Mouse (Mus musculus) hematopoietic stem cell, adult 5-6 weeks (primary cell): ENCODE data around the gene Snx27. TPM values are rescaled to one million over a fixed set of nuclear protein-coding genes. Genes with fewer than 3 reads are reported as not detected.

Source experiments
- ATAC-seq, 2 experiments: fragments of 125-278 bp in 1 of 2; replicated peaks in 1 of 2; 2 replicates each; pipeline ENCODE4 v1.8.0; 2016 to 2017; ENCODE audit warnings: inconsistent platforms in 2 of 2, mild to moderate bottlenecking in 2 of 2, moderate number of reproducible peaks in 2 of 2, low read depth in 1 of 2, moderate TSS enrichment in 1 of 2; ENCODE audit not compliant: low FRiP score in 2 of 2, poor library complexity in 2 of 2, severe bottlenecking in 2 of 2, insufficient read depth in 1 of 2, low TSS enrichment in 1 of 2
- total RNA-seq: library from RNA; stranded (forward); fragments of 172-1452, 232-1000 nt; gene quantifications from 2 replicates; pipeline ENCODE4 v1.2.3, GENCODE M21; 2017

The Snx27 gene
- total RNA-seq, result 28.5 TPM in 2 replicates

DNA sequence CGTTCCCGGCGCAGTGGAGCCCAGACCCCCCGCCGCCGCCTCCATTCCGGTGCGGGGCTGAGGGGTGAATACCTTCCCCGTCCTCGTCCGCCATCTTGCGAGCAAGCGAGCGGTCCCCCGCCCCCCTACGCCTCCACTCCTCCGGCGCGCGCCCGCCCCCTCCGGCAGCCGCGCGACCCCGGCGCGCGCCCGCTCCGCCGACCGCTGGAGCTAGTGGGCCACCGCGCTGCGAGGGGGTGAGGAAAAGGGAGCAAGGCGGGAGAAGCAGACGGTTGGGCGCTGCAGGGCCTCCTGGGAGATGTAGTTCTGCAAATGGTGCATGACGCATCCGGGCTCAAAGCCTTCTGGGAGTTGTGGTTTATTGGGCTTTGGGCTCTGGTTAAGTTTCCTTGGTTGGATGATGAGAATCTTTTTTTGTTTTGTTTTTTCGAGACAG, at the start of gene Snx27:
Gene Snx27 (minus strand): TSS at position 261 of the 436 bp plus-strand sequence.
- ATAC-seq, result peak; percentile 96 to 97

DNA sequence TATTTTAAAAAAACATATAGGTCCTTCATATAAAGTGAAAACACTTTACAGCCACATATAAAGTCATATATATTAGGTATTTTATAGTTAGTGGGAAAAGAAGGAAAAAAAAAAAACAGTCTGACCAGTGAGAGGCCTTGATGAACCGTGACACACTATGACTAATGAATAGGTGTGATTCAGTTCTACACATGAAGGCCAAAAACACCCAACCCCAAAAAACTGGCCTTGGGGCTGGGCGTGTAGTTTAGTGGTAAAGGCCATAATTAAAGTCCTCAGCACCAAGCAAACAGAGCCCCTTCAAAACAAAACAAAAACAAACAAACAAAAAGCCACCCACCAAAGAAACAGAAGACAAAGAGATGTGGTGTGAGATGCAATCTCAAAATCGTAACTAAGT, 47.4 kb upstream of the Snx27 start:
- no peak for ATAC-seq

DNA sequence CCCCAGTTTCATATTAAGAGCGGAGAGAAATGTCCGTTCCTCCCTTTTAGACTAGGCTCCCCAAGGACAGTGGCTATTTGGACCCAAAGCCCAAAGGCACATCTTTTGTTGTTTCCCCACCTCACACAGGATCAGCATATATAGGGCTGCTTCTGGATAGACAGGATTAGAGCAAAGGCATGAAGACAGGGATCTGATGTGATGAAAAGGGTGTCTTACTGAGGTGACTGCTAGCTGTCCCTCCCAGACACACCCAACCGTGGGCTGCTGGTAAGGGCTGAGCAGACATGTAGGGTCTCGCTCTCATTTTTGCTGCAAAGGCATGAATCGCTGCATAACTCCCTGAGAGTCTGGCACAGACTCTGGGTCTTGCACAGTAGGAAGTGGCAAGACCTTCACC, 46.2 kb upstream of the Snx27 start:
- ATAC-seq, result no peak

DNA sequence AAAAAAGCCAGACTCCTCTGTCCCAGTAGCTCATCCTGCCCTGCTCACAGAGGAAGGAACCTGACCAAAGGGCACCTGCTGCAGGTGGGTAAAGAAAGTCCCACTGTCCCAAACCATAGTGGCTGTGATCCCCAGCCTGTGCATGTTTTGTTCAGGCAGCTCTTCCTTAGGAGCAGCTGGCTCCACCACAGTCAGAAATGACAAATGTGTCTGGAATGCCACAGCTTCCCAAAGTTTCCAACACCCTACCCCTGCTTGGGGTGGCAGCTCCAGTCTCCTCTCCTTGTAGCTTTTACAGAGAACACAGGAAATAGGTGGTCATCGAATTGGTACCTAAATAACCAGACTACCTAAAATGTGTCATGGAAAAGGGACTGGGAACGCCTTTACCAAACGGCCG, 41.8 kb upstream of the Snx27 start:
- no peak for ATAC-seq

DNA sequence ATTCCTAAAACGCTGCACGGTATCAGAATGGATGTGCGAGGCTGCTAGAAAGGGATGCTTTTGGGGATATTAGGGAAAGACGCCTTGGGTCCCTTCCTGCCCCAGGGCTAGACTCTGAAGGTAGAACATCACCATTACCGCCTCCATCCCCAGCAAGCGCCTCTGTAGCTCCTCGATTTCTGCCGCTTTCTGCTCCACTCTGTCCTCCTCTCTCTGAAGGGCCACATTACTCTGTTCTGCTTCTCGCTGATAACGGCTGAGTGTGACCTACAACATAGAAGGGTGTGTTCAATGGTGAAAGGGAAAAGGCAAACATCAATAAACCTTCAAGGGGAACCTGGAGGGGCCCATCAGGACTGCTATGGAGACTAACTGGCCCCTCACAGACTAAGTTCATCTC, 40.0 kb upstream of the Snx27 start:
- ATAC-seq, result no peak

DNA sequence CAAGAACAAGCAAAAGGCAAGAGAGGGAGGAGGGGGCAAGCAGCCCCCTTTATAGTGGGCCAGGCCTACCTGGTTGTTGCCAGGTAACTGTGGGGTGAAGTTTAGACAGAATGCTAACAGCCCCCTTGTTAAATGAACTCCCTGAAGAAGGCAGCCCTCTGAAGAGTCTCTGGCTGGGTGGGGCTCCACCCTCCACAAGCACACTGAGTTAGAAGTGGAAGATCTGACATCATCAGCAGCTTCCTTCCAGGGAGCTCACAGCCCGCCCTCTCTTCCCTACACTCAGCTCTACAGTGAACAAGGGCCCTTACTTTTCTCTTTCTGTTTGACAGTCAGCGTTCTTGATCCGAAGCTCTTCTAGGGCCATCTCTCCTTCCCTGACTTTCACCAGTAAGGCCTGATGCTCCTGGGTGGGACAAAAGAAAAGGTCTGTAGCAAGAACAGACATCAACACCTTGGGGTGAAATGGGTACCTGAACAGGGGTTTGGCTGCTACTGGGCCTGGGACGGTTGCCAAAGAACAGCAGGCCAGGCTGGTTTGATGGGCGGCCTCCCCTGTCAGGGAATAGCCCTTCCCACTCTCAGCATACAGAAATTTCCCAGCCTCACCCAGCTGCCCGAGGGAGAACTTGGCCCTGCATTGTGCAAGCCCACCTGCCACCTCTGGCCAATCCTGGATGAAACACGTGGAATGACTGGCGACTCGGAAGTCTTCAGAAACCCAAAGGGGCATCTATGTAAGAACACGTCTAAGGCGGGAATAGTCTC, 39.4 kb upstream of the Snx27 start:
- no peak for ATAC-seq

DNA sequence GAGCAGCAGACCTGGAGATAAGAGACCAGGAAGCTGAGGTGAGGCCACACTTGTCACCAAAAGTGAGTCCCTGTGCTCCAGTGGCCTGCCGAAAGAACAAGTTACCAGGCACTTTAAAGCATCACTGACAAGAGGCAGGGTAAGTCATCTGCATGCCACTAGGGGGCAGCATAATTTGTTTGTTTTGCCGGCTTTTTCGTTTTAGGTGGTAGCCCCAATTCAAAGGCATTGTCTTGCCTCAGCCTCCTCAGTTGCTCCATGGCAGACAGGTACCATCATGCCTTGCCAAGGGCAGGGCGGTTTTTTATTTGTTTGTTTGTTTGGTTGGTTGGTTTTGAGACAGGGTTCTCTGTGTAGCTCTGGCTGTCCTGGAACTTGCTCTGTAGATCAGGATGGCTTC, 34.2 kb upstream of the Snx27 start:
- ATAC-seq, result peak; percentile 45 to 53; a peak in 3 of 4 replicates

DNA sequence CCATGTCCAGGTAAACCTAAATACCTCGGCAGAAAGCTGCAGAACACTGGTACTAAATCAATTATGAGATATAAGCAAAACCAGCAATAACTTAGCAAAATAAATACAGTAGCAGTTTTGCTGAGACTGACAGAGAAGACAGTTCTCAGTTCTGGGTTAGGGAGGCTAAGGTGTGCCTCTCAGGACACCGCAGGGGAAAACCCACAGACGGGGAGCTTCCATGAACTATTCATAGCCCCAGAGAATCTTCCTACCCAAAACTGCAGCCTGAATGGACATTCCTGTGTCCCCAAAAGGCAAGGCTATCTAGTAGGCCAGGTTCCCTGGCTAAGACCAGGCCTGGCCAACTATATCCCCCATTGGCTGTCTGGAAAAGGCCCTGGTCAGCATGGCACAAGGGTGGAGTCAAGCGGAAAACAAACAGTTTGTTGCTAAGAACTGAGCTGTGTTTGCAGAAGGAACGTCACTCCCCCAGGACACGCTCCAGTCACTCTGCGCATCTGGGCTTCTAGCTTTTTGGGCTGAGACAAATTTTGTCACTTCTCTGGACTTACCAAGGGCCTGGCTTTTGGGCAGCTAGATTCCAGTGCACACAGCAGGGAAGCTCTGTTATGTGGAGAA, 30.9 kb upstream of the Snx27 start:
- no peak for ATAC-seq

DNA sequence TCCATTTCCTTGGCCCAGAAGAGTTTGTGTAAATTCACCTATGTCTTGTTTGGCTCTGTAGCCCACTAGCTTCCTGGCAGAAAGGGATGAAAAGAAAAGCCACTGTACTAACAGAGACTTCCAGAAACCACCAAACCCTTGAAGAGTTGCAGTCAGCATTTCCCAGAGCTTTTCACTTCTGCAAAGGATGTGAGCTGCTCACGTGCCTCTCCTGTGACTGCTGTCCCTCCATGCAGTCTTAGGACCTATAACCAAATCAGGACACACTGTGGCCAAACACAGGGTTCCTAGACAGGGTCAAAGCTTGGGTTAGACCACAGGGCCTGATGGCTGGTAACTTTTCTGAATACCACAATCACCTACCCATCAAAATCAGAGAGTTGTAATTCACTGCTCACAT, 29.8 kb upstream of the Snx27 start:
- ATAC-seq, result no peak

DNA sequence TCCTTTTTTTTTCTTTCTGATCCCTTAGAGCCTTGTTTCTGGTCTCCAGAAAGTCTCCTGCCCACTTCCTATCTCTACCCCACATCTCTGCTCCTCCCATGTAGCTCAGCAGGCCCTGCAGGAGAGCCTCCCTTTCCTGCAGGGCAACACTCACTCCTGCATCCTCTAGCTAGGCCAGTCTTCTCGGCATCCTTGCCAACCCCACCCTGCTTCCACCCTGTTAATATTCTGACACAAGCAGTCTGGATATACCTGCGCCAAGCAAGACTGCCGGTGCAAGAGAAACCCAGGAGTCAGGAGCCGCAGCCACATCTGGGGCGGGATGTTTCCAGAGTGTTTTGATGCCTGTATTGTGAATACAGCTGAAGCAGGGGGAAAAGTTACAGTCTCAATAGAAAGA, 29.3 kb upstream of the Snx27 start:
- ATAC-seq, result no peak

DNA sequence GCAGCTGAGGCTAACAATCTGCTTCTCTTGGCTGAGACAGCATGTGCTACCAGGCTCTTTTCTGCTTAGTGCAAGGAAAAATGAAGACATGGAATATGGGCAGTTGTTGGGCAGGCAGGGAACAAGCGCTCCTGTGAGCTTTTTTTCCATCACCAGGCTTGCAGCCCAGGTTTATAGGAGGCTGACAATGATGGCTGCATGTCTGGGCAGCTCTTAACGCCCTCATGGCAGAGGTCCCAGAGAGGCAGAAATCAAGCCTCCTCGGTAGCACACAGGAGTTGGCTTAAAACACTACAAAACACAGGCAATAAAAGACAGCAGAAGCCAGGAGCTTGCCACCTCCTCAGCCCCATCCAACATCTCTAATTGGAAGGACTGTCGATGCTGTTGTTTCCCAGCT, 28.8 kb upstream of the Snx27 start:
- no peak for ATAC-seq

DNA sequence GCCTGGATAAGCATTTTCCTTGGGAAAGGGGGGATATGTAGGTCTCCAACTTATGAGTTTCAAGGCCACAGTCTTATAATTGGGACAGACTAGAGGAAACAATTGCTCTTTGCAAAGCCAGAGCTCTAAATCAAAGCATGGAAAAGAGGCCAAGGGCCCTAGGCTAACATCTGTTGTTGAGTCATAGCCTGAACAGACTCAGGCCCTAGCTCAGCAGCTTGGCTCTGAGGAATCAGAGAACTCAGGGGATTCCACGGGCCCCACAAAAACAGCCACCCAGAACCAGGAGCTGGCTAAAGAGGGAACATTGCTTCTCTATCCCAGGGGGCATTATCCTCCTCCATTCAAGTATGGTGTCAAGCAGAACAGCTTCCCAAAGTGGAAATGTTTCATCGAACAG, 28.1 kb upstream of the Snx27 start:
- no peak for ATAC-seq

DNA sequence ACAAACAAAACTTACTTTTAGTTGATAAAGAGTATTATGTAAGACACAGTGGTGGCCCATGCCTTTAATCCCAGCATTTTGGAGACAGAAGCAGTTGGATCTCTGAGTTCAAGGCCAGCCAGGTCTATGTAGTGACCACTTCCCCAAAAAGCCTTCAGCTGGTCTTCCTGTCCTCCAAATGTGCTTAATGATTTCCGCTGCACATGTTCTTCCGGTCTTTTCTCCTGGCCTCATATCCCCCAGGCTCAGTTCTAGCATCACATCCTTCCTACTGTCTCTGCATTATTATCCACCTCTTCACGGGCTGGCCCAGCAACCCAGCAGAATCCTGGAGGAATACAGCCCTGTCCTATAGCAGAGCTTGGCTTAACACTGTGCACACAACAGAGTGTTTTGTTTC, 27.1 kb upstream of the Snx27 start:
- no peak for ATAC-seq

DNA sequence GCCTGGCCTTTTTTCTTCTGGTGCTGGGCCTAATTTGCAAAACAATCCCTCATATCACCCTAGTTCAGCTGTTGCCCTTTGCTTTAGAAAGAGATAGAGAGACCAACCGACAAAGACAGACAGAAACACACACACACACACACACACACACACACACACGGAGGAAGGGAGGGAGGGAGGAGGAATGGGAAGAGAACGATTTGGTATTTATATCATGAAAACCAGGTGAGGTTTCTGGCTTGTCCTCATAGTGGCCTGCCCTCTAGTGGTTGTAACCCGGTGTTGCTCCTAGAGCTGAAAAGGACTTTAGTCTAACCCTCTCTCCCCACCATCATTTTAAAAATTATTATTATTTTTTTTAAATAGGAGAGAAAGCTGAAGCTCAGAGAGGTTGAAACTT, 19.4 kb upstream of the Snx27 start:
- ATAC-seq, result peak; percentile 59 to 82; a peak in 2 of 4 replicates

DNA sequence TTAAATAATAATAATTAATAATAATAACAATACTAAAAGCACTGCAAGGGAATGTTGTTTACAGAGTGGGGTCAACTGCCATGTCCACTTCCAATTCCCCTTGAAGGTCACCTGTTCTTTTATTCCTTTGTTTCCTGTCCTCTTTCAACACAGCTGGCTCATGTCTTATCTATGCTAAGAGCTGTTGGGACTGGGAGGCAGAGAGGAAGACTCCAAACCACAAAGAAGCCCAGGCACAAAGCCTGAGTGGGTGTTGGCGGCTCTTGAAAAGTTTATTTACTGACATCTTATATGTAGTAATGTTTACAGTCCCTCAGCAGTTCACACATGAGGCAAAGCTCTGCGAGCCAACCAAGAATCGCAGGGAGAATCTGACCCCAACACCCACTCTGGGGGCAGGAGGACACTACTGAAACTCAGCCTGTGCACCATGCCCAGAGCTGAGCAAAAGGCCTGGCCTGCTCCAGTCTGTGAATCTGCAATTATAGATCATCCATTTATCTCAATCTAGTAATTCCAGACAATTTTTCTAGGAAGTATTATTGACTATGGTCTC, 14.8 kb upstream of the Snx27 start:
- ATAC-seq, result no peak

DNA sequence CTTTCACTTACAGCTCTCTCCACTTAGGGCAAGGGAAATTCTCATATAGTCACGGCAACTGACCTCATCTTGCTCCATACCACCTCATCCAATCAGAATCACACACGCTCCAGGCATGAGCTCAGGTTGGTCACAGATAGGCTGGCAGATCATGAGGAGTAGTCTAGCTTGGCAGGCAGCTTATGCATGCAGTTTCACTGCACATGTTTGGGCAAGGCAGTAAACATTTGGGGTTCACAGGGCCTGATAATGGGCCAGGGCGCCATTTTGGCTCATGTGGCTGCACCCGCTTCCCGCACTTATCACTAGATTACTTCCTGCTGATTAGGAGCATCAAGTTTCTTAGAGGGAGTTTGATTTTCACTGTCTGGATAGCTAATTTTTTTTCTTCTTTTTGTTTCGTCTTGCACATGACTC, 13.4 kb upstream of the Snx27 start:
- ATAC-seq, result no peak

DNA sequence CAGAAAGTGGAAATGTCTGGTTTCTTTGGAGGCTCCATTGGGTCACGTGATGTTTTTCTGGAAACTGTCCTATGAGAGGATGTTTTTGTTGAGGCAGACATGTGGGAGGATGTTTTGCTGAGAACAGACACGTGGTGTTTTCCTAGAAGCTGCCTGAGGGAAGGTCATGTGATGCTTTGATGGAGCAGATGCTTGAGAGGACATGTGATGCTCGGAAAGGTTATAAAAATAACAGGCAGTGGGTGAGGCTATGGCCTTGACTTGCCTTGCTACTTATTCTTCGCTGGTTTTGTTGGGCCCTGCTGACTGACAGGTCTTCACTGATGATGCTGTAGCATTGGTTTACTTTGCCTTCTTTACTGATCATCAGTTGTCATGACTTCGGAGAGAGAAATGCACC, 8.6 kb upstream of the Snx27 start:
- no peak for ATAC-seq

DNA sequence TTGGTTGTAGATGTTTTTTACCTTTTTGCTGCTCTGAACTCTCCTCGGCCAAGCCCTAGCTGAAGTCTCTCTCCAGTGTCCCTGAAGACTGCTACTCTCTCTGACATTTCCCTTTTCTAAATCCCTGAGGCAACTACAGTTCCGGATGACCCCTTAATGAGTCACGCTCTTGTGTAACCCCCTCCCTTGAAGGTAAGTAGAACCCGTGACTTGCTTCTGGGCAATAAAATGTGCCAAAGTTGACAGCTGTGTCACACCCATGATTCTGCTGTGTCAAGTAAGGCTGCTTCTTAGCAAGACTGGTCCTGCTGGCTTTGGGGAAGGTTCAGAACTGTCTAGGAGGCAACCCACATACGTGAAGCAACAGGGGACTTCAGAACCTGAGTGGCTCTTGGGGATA, 5.4 kb upstream of the Snx27 start:
- peak; percentile 46 to 85; a peak in 2 of 4 replicates for ATAC-seq

DNA sequence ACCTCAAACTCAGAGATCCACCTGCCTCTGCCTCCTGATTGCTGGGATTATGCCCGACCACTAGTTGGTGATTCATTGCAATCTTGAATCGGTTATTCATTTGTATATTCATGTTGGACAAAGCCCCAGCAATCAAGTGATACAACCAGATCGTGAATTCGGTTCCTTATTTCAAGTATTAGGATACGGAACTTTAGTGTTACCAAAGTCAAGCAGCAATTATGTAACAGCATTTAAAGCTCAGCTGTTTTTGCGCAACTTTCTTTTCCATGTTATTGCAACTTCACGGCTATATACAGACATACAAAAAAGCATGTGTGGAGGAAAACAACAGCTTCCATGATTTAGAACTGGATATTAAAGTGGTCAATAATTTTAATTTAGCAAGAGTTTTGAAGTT, 428 bp upstream of the Snx27 start:
- ATAC-seq, result peak in 1 of 2 experiments; percentile 8; a peak in 1 of 4 replicates
